Mouse (Mus musculus) brown adipose tissue, adult 24 weeks (tissue): Measurements from ENCODE around the gene Lrguk. TPM values are rescaled to one million over a fixed set of nuclear protein-coding genes. Genes with fewer than 3 reads are reported as not detected.

Experiments used
- H3K27ac ChIP-seq: fragments of 200-500 bp; replicated peaks from 2 replicates; pipeline ENCODE4 v1.5.1; 2012; ENCODE audit warnings: low read depth, mild to moderate bottlenecking, low read length
- H3K4me1 ChIP-seq: fragments of 200-500 bp; 2 replicates; pipeline ENCODE4 v1.6.1; 2012; ENCODE audit warnings: low read length, mixed read lengths; ENCODE audit not compliant: control insufficient read depth, insufficient read depth, insufficient read length
- H3K4me3 ChIP-seq: fragments of 200-500 bp; 2 replicates; pipeline ENCODE4 v1.5.1; 2012; ENCODE audit warnings: low read depth, mild to moderate bottlenecking, low read length, moderate library complexity; ENCODE audit not compliant: insufficient read depth
- polyA plus RNA-seq: library from polyadenylated mRNA; stranded (reverse); fragments of >200 nt; gene quantifications from 2 replicates; pipeline ENCODE4 v1.2.4, GENCODE M21; 2012; ENCODE audit not compliant: missing spikeins, insufficient read depth, insufficient read length

The Lrguk gene
- polyA plus RNA-seq, 1 experiment, result not detected

- no peaks in the 10 kb centered on the region for H3K4me1 ChIP-seq
- H3K27ac ChIP-seq, result no peak overlapping the region
- H3K4me3 ChIP-seq, result no peak overlapping the region
These were observed 119.4 kb downstream of the Lrguk start for GRCm38 (mm10) chr6:34148639-34149038.

DNA sequence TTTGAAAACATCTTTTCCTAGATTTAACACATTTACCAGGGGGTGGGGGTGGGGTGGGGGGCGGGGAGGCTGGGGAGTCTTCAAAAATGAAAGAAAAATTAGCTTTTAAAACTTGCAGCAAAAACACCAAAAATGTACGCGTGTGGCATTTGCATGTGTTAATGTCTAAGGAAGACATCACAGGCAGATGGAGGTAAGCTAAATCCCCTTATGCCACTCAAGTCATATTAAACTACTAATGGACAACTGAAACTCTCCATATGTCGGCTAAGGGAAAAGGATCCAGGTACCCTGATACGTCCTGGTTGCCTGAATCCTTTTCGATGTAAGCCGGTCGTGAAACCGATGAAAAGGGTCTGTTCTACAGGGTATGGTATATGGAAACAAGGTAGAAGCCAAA is 119.8 kb downstream of the Lrguk start:
- Histone ChIP-seq H3K4me1 (no peaks in the 10 kb centered on the region), H3K4me3 (no peak overlapping the region), H3K27ac (no peak overlapping the region)

DNA sequence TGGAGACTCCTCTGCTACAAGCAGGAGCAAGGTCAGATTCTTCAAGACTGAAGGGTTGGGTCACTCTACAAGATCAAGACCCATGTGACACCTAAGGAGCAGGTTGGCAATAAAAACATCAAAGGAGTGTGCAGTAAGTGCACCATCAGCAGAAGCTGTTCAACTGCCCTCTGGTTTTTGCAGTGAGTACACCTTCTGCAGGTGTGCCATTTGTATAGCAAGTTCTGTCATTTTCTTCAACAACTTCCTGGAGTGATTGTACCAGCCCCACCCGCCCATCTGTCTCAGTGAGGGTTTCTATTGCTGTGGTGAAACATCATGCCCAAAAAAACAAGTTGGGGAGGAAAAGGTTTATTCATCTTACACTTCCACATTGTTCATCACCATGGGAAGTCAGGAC is 120.6 kb downstream of the Lrguk start:
- H3K4me1 ChIP-seq, result no peaks in the 10 kb centered on the region
- no peak overlapping the region for H3K27ac ChIP-seq
- H3K4me3 ChIP-seq, result no peak overlapping the region

DNA sequence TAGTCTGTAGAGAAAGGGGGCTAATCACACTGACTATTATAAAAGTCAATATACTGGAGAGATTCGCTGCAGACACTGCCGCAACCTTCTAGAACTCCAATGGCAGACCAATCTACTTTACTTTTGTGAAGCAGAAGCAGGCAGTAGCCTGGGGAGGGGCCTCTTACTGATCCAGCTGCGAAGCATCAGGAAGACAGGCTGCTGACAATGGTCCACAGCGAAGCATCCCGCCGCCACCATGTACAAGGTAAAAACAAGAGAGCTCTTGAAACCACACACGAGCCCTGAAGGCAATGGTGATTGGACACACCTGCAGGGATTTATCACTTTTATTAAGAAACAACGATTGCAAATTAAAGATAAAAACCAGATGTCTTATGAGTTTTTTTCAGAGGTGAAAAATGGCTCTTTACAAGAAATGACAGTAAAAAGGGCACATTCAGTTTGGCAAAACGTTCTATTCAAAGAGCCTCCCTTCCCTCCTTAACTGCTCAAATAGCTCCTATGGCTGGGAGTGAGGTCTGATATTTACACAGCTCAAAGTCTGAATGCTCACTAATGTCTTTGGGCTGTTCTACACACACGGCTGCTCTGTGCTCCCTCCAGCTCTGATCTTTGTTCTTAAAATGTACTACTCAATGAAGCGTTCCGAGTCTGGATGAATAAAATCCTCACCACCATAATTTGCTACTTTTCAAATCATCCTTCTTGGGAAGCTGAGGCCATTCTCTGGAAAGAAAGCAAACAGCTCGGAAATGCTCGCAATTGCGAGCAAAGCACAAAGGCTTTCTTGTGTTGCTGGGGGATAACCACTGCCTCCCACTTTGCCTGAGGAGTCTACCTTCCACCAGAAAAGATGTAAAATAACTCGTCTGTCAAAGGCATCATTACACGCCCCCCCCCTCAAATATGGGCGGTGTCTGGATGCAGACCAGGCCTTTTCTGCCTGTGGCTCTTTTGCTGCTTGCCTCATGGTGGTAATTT is 124.1 kb downstream of the Lrguk start:
- no peak overlapping the region for H3K4me3 ChIP-seq
- no peaks in the 10 kb centered on the region for H3K4me1 ChIP-seq
- no peak overlapping the region for H3K27ac ChIP-seq

GRCm38 (mm10) chr6:34154202-34154601 is 125.0 kb downstream of the Lrguk start:
- Histone ChIP-seq H3K4me1 (no peaks in the 10 kb centered on the region), H3K27ac (no peak overlapping the region), H3K4me3 (no peak overlapping the region)

GRCm38 (mm10) chr6:34155137-34155804 is 126.0 kb downstream of the Lrguk start:
- no peak overlapping the region for H3K4me3 ChIP-seq
- no peak overlapping the region for H3K27ac ChIP-seq
- H3K4me1 ChIP-seq, result no peaks in the 10 kb centered on the region

DNA sequence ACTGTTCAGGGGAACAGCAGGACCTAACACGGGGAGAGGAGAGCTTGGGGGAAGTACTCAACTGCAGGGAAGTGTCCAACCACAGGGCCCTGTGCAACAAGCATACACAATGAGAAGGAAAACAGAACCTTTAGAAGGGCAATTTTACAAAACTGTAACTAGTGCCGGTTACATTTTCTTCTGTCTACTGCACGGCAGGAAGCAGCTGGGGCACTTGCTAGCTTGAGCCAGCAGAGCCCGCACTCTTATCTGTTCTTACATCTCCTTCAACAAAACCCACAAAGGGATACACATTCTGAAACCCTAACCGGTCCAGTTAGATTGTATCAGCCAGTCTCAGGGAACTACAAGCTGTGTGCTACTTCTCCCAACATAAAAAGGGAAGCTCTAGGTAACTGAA is 126.8 kb downstream of the Lrguk start:
- Histone ChIP-seq H3K4me1 (no peaks in the 10 kb centered on the region), H3K4me3 (no peak overlapping the region), H3K27ac (no peak overlapping the region)

- Histone ChIP-seq H3K27ac (no peak overlapping the region), H3K4me3 (no peak overlapping the region), H3K4me1 (no peaks in the 10 kb centered on the region)
These were observed 127.8 kb downstream of the Lrguk start for GRCm38 (mm10) chr6:34156841-34157748.

- H3K4me3 ChIP-seq, result no peak overlapping the region
- no peaks in the 10 kb centered on the region for H3K4me1 ChIP-seq
- H3K27ac ChIP-seq, result no peak overlapping the region
These were observed 131.0 kb downstream of the Lrguk start for GRCm38 (mm10) chr6:34159998-34160815.

- Histone ChIP-seq H3K27ac (no peak overlapping the region), H3K4me3 (no peak overlapping the region), H3K4me1 (no peaks in the 10 kb centered on the region)
These were observed 131.6 kb downstream of the Lrguk start for GRCm38 (mm10) chr6:34160816-34161310.

GRCm38 (mm10) chr6:34161511-34161910 is 132.3 kb downstream of the Lrguk start:
- no peak overlapping the region for H3K27ac ChIP-seq
- no peak overlapping the region for H3K4me3 ChIP-seq
- no peaks in the 10 kb centered on the region for H3K4me1 ChIP-seq

GRCm38 (mm10) chr6:34162607-34163006 is 133.4 kb downstream of the Lrguk start:
- H3K4me3 ChIP-seq, result no peak overlapping the region
- no peak overlapping the region for H3K27ac ChIP-seq
- H3K4me1 ChIP-seq, result no peaks in the 10 kb centered on the region

DNA sequence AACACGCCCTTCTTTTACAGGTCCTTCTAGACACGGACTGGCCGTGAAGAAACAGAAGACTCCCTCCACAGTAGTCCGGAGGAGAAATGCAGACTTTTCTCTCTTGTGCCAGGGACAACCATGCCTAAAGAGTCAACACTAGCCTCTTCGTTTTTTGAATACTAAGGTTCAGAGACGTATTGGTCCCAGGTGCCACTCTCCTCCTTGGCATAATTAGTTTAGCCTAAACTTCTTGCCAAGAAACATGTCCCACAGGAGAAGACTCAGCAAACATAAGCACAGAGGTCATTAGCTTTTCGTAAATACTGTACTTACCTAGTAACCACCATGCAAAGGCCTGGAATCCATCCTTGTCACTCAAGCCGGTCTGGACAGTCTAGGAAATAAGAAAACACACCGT is 133.8 kb downstream of the Lrguk start:
- no peaks in the 10 kb centered on the region for H3K4me1 ChIP-seq
- H3K4me3 ChIP-seq, result no peak overlapping the region
- no peak overlapping the region for H3K27ac ChIP-seq

GRCm38 (mm10) chr6:34168834-34169233 is 139.6 kb downstream of the Lrguk start:
- H3K27ac ChIP-seq, result no peak overlapping the region
- H3K4me1 ChIP-seq, result peaks cover 2% of the 10 kb centered on the region; the same call in 1 of the 2 replicates
- no peak overlapping the region for H3K4me3 ChIP-seq
